Mouse (Mus musculus) intestine, embryonic 16.5 days (tissue): ENCODE results near the gene Fndc3a. TPM values are rescaled to one million over a fixed set of nuclear protein-coding genes. Genes with fewer than 3 reads are reported as not detected.

Source experiments
- ATAC-seq: fragments of 200-750 bp; cut with Nextera tagmentation; 2 replicates; pipeline ENCODE4 v1.8.0; 2017; ENCODE audit warnings: moderate TSS enrichment, moderate library complexity
- H3K27ac ChIP-seq: fragments of 300-500 bp; sonication (generic); 2 replicates; pipeline ENCODE4 v1.5.1; 2014; ENCODE audit warnings: mild to moderate bottlenecking, low read length
- H3K27me3 ChIP-seq: fragments of 300-500 bp; sonication (generic); replicated peaks from 2 replicates; pipeline ENCODE4 v1.6.1; 2014; ENCODE audit warnings: low read length, control low read depth, mixed read lengths; ENCODE audit not compliant: control insufficient read depth, insufficient read depth
- H3K36me3 ChIP-seq: fragments of 300-500 bp; sonication (generic); 2 replicates; pipeline ENCODE4 v1.6.1; 2014; ENCODE audit warnings: low read length, control low read depth; ENCODE audit not compliant: control insufficient read depth, insufficient read depth
- H3K4me1 ChIP-seq: fragments of 300-500 bp; sonication (generic); 2 replicates; pipeline ENCODE4 v1.6.1; 2014; ENCODE audit warnings: low read length, control low read depth, mixed read lengths; ENCODE audit not compliant: control insufficient read depth, insufficient read depth
- H3K4me2 ChIP-seq: fragments of 300-500 bp; sonication (generic); 2 replicates; pipeline ENCODE4 v1.6.1; 2014; ENCODE audit warnings: low read depth, low read length, control low read depth
- H3K4me3 ChIP-seq: fragments of 300-500 bp; sonication (generic); 2 replicates; pipeline ENCODE4 v1.5.1; 2014; ENCODE audit warnings: mild to moderate bottlenecking, low read length
- H3K9ac ChIP-seq: fragments of 300-500 bp; sonication (generic); 2 replicates; pipeline ENCODE4 v1.6.1; 2014; ENCODE audit warnings: low read depth, low read length
- H3K9me3 ChIP-seq: fragments of 300-500 bp; sonication (generic); 2 replicates; pipeline ENCODE4 v1.6.1; 2016; ENCODE audit warnings: low read length, control low read depth; ENCODE audit not compliant: control insufficient read depth
- WGBS: fragments of 180-500 bp; shearing (Covaris S2); extraction: QIAGEN DNeasy Blood & Tissue Kit; methylation state at CpG from one replicate; pipeline ENCODE4 v1.1.7; 2014; 5-methylcytosine and 5-hydroxymethylcytosine counted together
- polyA plus RNA-seq: library from polyadenylated mRNA; unstranded; fragments of >200 nt; fragmentation: Nextera tagmentation; extraction: Ambion mirVana; gene quantifications from 2 replicates; pipeline ENCODE4 v1.2.1, GENCODE M21; 2015

Fndc3a gene
- 41.6 and 42.4 TPM in 2 replicates for polyA plus RNA-seq

DNA sequence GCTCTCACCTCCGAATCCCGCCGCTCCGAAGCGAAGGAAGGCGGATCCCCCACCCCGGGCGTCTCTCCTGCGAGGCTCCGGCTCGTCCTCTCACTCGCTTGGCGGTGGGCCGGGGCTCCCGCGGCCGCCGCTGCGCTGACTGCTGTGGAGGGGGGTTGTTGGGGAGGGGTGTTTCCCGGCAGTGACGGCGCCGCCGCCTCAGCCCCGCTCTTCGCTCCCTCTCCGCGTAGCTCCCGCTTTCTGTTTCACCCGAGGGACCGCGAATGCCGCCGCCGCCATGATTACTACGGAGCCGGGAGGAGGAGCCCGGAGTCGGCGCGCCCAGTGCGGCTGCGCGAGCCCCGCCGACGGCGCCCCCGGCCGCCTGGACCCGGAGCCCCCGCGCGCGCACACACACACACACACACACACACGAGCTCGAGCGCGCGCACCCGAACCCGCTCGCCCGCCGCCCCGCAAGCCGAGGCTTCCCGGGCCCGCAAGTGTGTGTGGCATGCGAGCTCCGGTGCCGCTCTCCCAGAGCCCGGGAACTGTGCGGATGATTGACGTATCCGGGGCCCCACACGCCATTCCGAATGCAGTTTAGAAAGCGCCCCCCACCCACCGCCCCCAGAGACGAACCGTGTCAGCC lies at the start of gene Fndc3a:
Gene Fndc3a (minus strand): TSS at position 294 of the 631 bp plus-strand sequence.
- Histone ChIP-seq H3K27me3 (no peaks in the 10 kb centered on the region), H3K36me3 (no peaks in the 10 kb centered on the region), H3K4me3 (peak within 1 kb of the TSS; percentile 93), H3K4me2 (peak within 1 kb of the TSS; percentile 82), H3K9ac (peak within 1 kb of the TSS; percentile 97), H3K4me1 (0 out of 2 replicates have a peak, but pooled peaks cover 5% of the 10 kb centered on the region), H3K9me3 (no peaks in the 10 kb centered on the region), H3K27ac (peak within 1 kb of the TSS; percentile 94)
- WGBS = under 1% methylated on average over 81 of the region's 82 CpGs
- peak; percentile 94 for ATAC-seq

DNA sequence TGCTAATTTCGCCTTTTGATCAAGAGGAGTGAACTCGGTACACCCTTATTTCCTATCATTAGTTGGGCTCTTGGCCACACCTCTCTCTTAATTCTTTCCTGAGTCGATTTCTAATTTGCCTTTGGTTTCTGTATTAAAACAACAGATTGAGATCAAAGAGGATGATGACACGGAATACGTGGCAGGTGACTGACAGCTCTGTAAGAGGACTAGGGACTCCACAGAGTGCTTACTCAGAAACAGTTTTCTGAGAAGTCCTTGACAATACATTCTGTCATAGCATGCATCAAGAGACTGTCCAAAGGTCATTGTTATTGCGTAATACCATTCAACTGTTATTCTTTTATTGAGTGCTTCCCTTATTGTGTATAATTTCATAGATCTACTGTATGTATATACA lies 43.1 kb upstream of the Fndc3a start:
- Histone ChIP-seq H3K36me3 (no peaks in the 10 kb centered on the region), H3K27ac (no peak overlapping the region), H3K4me2 (no peak overlapping the region), H3K9me3 (no peaks in the 10 kb centered on the region), H3K9ac (no peak overlapping the region), H3K27me3 (no peaks in the 10 kb centered on the region), H3K4me3 (no peak overlapping the region), H3K4me1 (no peaks in the 10 kb centered on the region)
- no peak for ATAC-seq
- WGBS = 80% methylated on average over 6 of the region's 6 CpGs

DNA sequence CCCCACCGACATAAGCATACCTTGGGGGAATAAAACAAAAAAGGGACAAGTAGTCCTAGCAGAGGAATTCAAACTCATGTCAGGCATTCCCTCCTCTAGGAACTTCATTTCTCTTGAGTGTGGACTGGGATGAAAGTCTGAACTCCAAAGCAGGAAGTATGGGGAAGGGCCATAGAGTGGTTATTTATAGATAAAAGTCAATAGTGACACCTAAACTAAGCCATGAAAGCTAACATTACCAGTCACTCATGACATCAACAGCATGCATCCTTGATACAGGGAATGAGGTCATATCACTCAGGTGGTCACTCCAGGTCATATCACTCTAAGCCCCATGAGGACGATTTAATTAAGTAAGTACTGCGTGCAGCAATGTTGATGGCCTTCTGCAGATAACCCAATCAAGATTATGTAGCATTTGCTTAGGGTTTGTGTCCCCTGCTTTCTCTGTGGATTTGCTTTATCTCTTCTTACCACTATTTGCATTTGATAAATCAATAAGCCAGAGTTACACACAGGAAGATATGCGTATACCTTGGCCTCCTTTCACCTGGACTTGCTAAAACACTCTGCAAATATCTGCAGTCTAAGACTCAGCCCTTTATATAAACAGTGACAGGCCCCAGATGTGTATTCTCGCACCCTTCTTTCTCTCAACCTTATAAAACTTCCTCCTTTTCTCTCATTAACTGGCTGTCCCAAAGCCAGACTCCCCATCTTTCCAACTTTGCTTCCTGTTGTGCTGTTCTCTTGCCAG lies 40.8 kb upstream of the Fndc3a start:
- no peaks in the 10 kb centered on the region for H3K9me3 ChIP-seq
- H3K9ac ChIP-seq = no peak overlapping the region
- H3K27ac ChIP-seq = no peak overlapping the region
- no peak overlapping the region for H3K4me3 ChIP-seq
- ATAC-seq = peak; percentile 56
- no peak overlapping the region for H3K4me2 ChIP-seq
- no peaks in the 10 kb centered on the region for H3K4me1 ChIP-seq
- H3K36me3 ChIP-seq = no peaks in the 10 kb centered on the region
- no peaks in the 10 kb centered on the region for H3K27me3 ChIP-seq
- WGBS = 65% methylated on average over 5 of the region's 5 CpGs

DNA sequence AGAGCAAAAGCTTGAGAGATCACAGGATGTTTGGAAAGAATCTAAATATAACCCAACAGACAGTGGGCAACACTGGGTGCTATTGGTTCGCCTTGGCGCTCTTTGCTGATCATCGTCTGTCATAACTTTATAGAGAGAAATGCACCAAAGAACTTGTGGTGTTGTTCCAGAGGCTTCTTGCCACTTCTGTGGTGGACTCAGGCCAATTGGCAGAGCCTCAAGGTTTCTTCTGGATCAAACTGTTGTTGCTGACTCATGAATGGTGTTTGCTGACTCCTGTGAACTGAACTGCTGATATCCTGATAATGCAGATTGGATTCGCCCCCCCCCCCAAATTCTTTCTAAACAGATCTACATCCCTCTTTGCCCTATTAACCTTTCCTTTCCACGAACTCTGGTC lies 38.5 kb upstream of the Fndc3a start:
- Histone ChIP-seq H3K36me3 (no peaks in the 10 kb centered on the region), H3K9me3 (no peaks in the 10 kb centered on the region), H3K4me3 (no peak overlapping the region), H3K27me3 (no peaks in the 10 kb centered on the region), H3K4me2 (no peak overlapping the region), H3K27ac (no peak overlapping the region), H3K4me1 (no peaks in the 10 kb centered on the region), H3K9ac (no peak overlapping the region)
- WGBS = 90% methylated on average over 5 of the region's 5 CpGs
- ATAC-seq = no peak

DNA sequence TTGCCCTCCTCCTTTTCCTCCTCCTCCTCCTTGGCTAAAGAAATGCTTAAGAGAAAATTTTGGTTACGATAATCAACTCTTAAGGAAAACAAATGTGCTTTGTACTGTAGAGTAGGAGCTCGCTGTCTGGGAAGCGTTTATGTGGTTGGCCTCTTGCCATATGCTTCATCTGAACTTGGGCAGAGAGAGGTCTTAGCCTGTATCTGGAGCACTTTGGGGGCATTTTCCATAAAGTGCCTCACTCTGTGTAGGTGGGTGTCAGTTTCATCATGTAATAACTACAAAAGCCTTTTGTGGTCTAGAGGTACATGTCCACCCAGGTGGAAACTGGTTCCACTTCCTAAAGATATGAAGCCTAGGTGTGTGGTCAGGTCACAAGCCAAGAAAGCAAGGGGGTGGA lies 31.9 kb upstream of the Fndc3a start:
- H3K4me2 ChIP-seq = no peak overlapping the region
- no peaks in the 10 kb centered on the region for H3K27me3 ChIP-seq
- ATAC-seq = no peak
- no peaks in the 10 kb centered on the region for H3K9me3 ChIP-seq
- no peaks in the 10 kb centered on the region for H3K4me1 ChIP-seq
- no peaks in the 10 kb centered on the region for H3K36me3 ChIP-seq
- no peak overlapping the region for H3K4me3 ChIP-seq
- WGBS = 52% methylated on average over 3 of the region's 3 CpGs
- H3K27ac ChIP-seq = no peak overlapping the region
- no peak overlapping the region for H3K9ac ChIP-seq

DNA sequence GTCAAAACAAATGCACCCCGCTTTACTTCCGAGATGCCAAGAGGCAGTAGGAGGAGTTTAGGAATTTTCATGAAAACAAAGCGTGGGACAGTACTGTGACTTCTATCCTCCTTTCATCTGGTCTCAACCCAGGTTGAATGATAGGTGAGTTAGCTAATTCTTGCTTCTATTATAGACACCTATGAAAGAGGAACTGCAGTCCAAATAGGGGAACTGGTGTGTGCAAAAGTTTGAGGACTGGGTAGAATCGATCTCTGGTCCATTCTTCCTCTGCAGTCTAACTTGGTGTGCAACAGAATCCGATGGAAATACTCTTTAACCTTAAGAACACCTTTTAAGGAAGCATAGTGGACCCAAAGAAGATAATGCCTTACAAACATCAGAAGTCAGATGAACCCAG lies 30.5 kb upstream of the Fndc3a start:
- WGBS = 87% methylated on average over 5 of the region's 5 CpGs
- Histone ChIP-seq H3K4me3 (no peak overlapping the region), H3K4me1 (no peaks in the 10 kb centered on the region), H3K27ac (no peak overlapping the region), H3K9me3 (no peaks in the 10 kb centered on the region), H3K4me2 (no peak overlapping the region), H3K9ac (no peak overlapping the region), H3K27me3 (no peaks in the 10 kb centered on the region), H3K36me3 (no peaks in the 10 kb centered on the region)
- ATAC-seq = no peak

DNA sequence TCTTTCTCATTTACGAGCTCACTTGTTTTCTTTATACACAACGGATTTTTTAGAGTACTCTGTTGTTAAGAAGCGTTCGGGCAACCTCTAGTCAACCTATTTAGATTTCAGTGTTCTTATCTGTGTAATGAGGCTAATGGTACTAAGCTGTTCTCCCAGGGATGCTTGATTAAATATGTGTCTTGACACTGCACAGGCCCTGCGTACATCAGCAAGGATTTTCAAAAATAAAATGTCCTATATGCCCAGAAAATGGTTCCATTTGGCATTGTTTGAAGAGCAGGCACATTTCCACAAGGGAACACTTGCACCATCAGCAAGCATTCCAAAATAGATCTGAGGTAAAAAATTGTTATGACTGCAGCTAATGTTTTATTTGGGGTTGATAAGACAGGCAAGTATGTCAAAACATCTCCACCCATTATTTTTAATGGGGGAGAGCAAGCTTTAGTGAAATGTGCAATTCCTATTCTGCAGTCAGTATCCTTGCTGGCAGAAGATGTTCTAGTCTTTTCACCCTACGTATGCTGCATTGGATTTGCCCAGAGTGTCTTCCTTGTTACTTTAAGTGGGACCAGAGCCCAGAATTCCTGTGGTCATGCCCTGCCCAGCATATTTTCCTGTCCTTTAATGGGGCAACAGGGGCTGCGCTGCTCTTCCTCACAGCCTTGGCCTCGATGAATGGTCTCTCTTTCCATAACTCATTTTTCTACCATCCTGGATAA lies 29.8 kb upstream of the Fndc3a start:
- Histone ChIP-seq H3K27ac (no peak overlapping the region), H3K27me3 (no peaks in the 10 kb centered on the region), H3K36me3 (no peaks in the 10 kb centered on the region), H3K4me2 (no peak overlapping the region), H3K9me3 (no peaks in the 10 kb centered on the region), H3K4me3 (no peak overlapping the region), H3K4me1 (no peaks in the 10 kb centered on the region), H3K9ac (no peak overlapping the region)
- no peak for ATAC-seq
- WGBS = 63% methylated on average over 8 of the region's 8 CpGs

DNA sequence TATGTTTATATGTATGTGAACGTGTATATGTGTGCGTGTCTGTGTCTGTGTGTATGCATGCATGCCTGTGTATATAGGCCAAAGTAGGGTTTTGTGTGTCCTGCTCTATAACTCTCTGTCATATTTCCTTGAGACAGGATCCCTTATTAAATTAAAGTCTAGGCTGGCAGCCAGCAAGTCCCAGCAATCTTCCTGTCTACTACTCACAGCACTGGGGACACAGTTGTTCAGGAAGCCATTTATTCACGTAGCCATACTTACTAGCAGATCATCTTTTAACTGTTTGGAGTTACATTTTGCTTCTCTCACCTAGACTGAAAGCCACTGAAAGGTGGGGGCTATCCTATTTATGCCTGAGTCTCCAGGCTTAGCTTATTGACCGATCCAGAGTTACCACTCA lies 29.0 kb upstream of the Fndc3a start:
- no peaks in the 10 kb centered on the region for H3K9me3 ChIP-seq

DNA sequence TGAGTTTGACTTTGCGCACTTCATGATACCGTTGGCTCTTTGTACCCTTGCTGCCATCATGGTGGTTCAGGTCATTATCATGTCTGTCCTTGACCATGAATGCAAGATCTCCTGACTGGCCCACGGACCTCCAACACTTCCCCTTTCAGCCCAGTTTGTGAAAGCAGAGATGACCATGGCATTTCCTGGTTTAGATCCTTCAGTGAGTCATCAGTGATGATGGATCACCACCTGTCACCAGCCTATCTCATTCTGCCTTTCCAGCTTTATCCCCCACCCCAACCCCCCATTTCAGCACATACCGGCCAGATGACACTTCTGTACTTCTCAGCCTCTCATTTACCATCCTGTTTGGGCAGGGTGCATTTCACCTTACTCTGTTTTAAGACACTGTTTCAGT lies 28.4 kb upstream of the Fndc3a start:
- Histone ChIP-seq H3K4me2 (no peak overlapping the region), H3K27ac (no peak overlapping the region), H3K9me3 (no peaks in the 10 kb centered on the region), H3K27me3 (no peaks in the 10 kb centered on the region), H3K9ac (no peak overlapping the region), H3K4me1 (no peaks in the 10 kb centered on the region), H3K4me3 (no peak overlapping the region), H3K36me3 (no peaks in the 10 kb centered on the region)
- 75% methylated on average over 4 of the region's 4 CpGs for WGBS
- no peak for ATAC-seq

More for the DNA sequence above, 29.0 kb upstream of the Fndc3a start:
- WGBS = 81% methylated on average over 4 of the region's 4 CpGs
- no peak overlapping the region for H3K4me3 ChIP-seq
- H3K27ac ChIP-seq = no peak overlapping the region
- no peak for ATAC-seq
- no peak overlapping the region for H3K9ac ChIP-seq
- no peak overlapping the region for H3K4me2 ChIP-seq
- H3K36me3 ChIP-seq = no peaks in the 10 kb centered on the region
- no peaks in the 10 kb centered on the region for H3K4me1 ChIP-seq
- no peaks in the 10 kb centered on the region for H3K27me3 ChIP-seq
